Mouse (Mus musculus) cerebellum, adult 2 months (tissue): ENCODE measurements around the gene Fam185a. TPM values are rescaled to one million over a fixed set of nuclear protein-coding genes. Genes with fewer than 3 reads are reported as not detected.

Experiments
- DNase-seq, 2 experiments: peaks; one replicate each; pipeline ENCODE4 v3.0.0; 2021
- H3K27ac ChIP-seq: fragments of 200-500 bp; 2 replicates; pipeline ENCODE4 v1.5.1; 2012; ENCODE audit warnings: low read length, control low read depth, inconsistent platforms; ENCODE audit not compliant: insufficient read depth
- H3K27me3 ChIP-seq: fragments of 200-500 bp; 2 replicates; pipeline ENCODE4 v1.6.1; 2012; ENCODE audit warnings: inconsistent platforms, mild to moderate bottlenecking, low read length, moderate library complexity; ENCODE audit not compliant: control insufficient read depth, insufficient read depth
- H3K4me1 ChIP-seq: fragments of 200-500 bp; 2 replicates; pipeline ENCODE4 v1.6.1; 2011; ENCODE audit warnings: low read length; ENCODE audit not compliant: control insufficient read depth, insufficient read depth
- H3K4me3 ChIP-seq: fragments of 200-500 bp; replicated peaks from 2 replicates; pipeline ENCODE3; 2011; ENCODE audit warnings: mild to moderate bottlenecking, low read depth, low read length, control low read depth; ENCODE audit not compliant: insufficient read depth
- CTCF ChIP-seq: fragments of 200-500 bp; IDR thresholded peaks from 2 replicates; pipeline ENCODE4 v1.5.1; 2011; ENCODE audit warnings: low read depth, mild to moderate bottlenecking, control low read depth, low read length, moderate library complexity, borderline replicate concordance; ENCODE audit not compliant: insufficient read depth
- POLR2A ChIP-seq: fragments of 200-500 bp; IDR thresholded peaks from 2 replicates; pipeline ENCODE4 v1.6.1; 2011; ENCODE audit warnings: low read length, control low read depth, borderline replicate concordance; ENCODE audit not compliant: insufficient read depth
- WGBS: fragments of 180-500 bp; shearing (Covaris S2); methylation state at CpG from one replicate; pipeline ENCODE4 v1.1.7; 2018; 5-methylcytosine and 5-hydroxymethylcytosine counted together
- polyA plus RNA-seq: library from polyadenylated mRNA; depleted of rRNA; stranded (reverse); fragments of >200 nt; gene quantifications from 2 replicates; pipeline ENCODE4 v1.2.3, GENCODE M21; 2012

Fam185a gene
- polyA plus RNA-seq, 1 experiment, result 8.0 TPM

- Histone ChIP-seq H3K4me1 (no peaks in the 10 kb centered on the region), H3K27me3 (no peaks in the 10 kb centered on the region; the same call in 1 of the 2 replicates), H3K27ac (no peak overlapping the region), H3K4me3 (no peak overlapping the region)
- WGBS, result 91% methylated on average over 3 of the region's 3 CpGs
- TF ChIP-seq CTCF, result no peak
- TF ChIP-seq POLR2A, result no peak
- no peak for DNase-seq
Observed at GRCm38 (mm10) chr5:21413322-21413721, 11.4 kb upstream of the Fam185a start.

GRCm38 (mm10) chr5:21414116-21414820, 10.5 kb upstream of the Fam185a start:
- WGBS, result 49% methylated on average over 1 of the region's 1 CpGs
- Histone ChIP-seq H3K4me1 (no peaks in the 10 kb centered on the region), H3K27ac (no peak overlapping the region), H3K27me3 (no peaks in the 10 kb centered on the region; the same call in 1 of the 2 replicates), H3K4me3 (no peak overlapping the region)
- TF ChIP-seq CTCF (no peak), POLR2A (no peak)
- no peak for DNase-seq

- DNase-seq, result no peak
- TF ChIP-seq CTCF (no peak), POLR2A (no peak)
- WGBS, result 63% methylated on average over 4 of the region's 4 CpGs
- Histone ChIP-seq H3K27ac (no peak overlapping the region), H3K27me3 (no peaks in the 10 kb centered on the region; the same call in 1 of the 2 replicates), H3K4me3 (no peak overlapping the region), H3K4me1 (no peaks in the 10 kb centered on the region)
Observed at GRCm38 (mm10) chr5:21418613-21419012, 6.1 kb upstream of the Fam185a start.

- 13% methylated on average over 1 of the region's 1 CpGs for WGBS
- DNase-seq, result no peak
- TF ChIP-seq CTCF, result no peak
- no peak for TF ChIP-seq POLR2A
- Histone ChIP-seq H3K4me1 (no peaks in the 10 kb centered on the region), H3K27ac (no peak overlapping the region), H3K27me3 (no peaks in the 10 kb centered on the region), H3K4me3 (no peak overlapping the region)
Observed at GRCm38 (mm10) chr5:21420609-21421008, 4.1 kb upstream of the Fam185a start.

GRCm38 (mm10) chr5:21426666-21427065, 1.9 kb downstream of the Fam185a start:
- Histone ChIP-seq H3K27ac (no peak overlapping the region), H3K4me1 (no peaks in the 10 kb centered on the region), H3K4me3 (no peak overlapping the region), H3K27me3 (no peaks in the 10 kb centered on the region)
- no peak for DNase-seq
- TF ChIP-seq CTCF (no peak), POLR2A (no peak)
- 96% methylated on average over 6 of the region's 6 CpGs for WGBS

- Histone ChIP-seq H3K4me1 (0 out of 2 replicates have a peak, but pooled peaks cover 2% of the 10 kb centered on the region), H3K27me3 (no peaks in the 10 kb centered on the region; the same call in 1 of the 2 replicates), H3K4me3 (no peak overlapping the region), H3K27ac (no peak overlapping the region)
- WGBS, result 26% methylated on average over 11 of the region's 11 CpGs
- TF ChIP-seq POLR2A (no peak), CTCF (no peak)
- peak; percentile 69 to 83 for DNase-seq
Observed at GRCm38 (mm10) chr5:21434148-21434929, 9.6 kb downstream of the Fam185a start.

GRCm38 (mm10) chr5:21436471-21436975, 11.8 kb downstream of the Fam185a start:
- Histone ChIP-seq H3K27me3 (no peaks in the 10 kb centered on the region; the same call in 1 of the 2 replicates), H3K4me1 (0 out of 2 replicates have a peak, but pooled peaks cover 2% of the 10 kb centered on the region), H3K4me3 (no peak overlapping the region), H3K27ac (no peak overlapping the region)
- 75% methylated on average over 8 of the region's 8 CpGs for WGBS
- no peak for DNase-seq
- no peak for TF ChIP-seq CTCF
- TF ChIP-seq POLR2A, result no peak

- WGBS, result 97% methylated on average over 9 of the region's 9 CpGs
- Histone ChIP-seq H3K27ac (no peak overlapping the region), H3K4me3 (no peak overlapping the region), H3K4me1 (0 out of 2 replicates have a peak, but pooled peaks cover 2% of the 10 kb centered on the region), H3K27me3 (no peaks in the 10 kb centered on the region; the same call in 1 of the 2 replicates)
- no peak for DNase-seq
- TF ChIP-seq POLR2A (no peak), CTCF (no peak)
Observed at GRCm38 (mm10) chr5:21438428-21438827, 13.7 kb downstream of the Fam185a start.
